Comparison of ENCODE assay signal across 24 mouse cellular contexts in genomic region chr13:35749194-35749593, GRCm38 (mm10).
DNase-seq lines count a peak whose midpoint lies in the region; ATAC-seq and TF ChIP-seq lines count a peak whose summit lies in the region.
"Had no signal": no experiment of that assay in that cellular context is flagged by ENCODE, and none has a peak within 500 bp of the region (broad histone marks: within the 10 kb centered on the region; RNA-seq: fewer than 3 reads in every experiment).

No protein-coding gene starts in this region.

- H3K9ac ChIP-seq in midbrain, embryonic 11.5 days (ENCODE audit: low read length): no peak overlapping the region
- H3K9ac ChIP-seq in midbrain, embryonic 16.5 days (ENCODE audit: low read depth, low read length): no peak overlapping the region
- H3K9ac ChIP-seq: embryonic facial prominence, embryonic 15.5 days; heart, embryonic 13.5 days had no signal

- H3K9me3 ChIP-seq in midbrain, embryonic 11.5 days (ENCODE audit: control insufficient read depth, low read length): peaks cover 12% of the 10 kb centered on the region
- H3K9me3 ChIP-seq in midbrain, embryonic 16.5 days (replicated peaks; ENCODE audit: control insufficient read depth, low read length, poor library complexity, severe bottlenecking): peaks cover 15% of the 10 kb centered on the region

- WGBS in midbrain, embryonic 11.5 days: 93% methylated on average over 4 of the region's 4 CpGs
- 91% methylated on average over 4 of the region's 4 CpGs for WGBS in midbrain, embryonic 16.5 days
- WGBS in bone marrow, adult 2 months: 35% methylated on average over 4 of the region's 4 CpGs

- TF ChIP-seq POLR2A in bone marrow, adult 2 months (IDR thresholded peaks at IDR 0.05; ENCODE audit: borderline replicate concordance, control insufficient read depth, low read depth, low read length): no peak

- no peak for ATAC-seq in midbrain, embryonic 11.5 days (ENCODE audit: low FRiP score)
- ATAC-seq in midbrain, embryonic 16.5 days: no peak
- peak; percentile 100 for ATAC-seq in megakaryocyte, adult 5-6 weeks (ENCODE audit: poor library complexity, severe bottlenecking)
- ATAC-seq: forebrain, embryonic 14.5 days had no signal

- H3K4me3 ChIP-seq in midbrain, embryonic 11.5 days (ENCODE audit: low read depth, low read length): no peak overlapping the region
- H3K4me3 ChIP-seq in midbrain, embryonic 16.5 days (ENCODE audit: low read depth, low read length): no peak overlapping the region
- H3K4me3 ChIP-seq in bone marrow, adult 2 months (replicated peaks; ENCODE audit: control insufficient read depth, low read depth, low read length): no peak overlapping the region
- H3K4me3 ChIP-seq: embryonic facial prominence, embryonic 15.5 days; gastrocnemius, adult 2 months; heart, adult 2 months; heart, embryonic 13.5 days; layer of hippocampus, adult 2 months; midbrain, embryonic 10.5 days had no signal

- 0 out of 2 replicates have a peak, but pooled peaks have one; percentile 17 for TF ChIP-seq CTCF in bone marrow, adult 2 months (IDR thresholded peaks at IDR 0.05; ENCODE audit: control insufficient read depth, insufficient read depth, low read length)

- H3K27ac ChIP-seq in midbrain, embryonic 11.5 days (ENCODE audit: low read depth, low read length): no peak overlapping the region
- H3K27ac ChIP-seq in midbrain, embryonic 16.5 days (ENCODE audit: low read length): no peak overlapping the region
- no peak overlapping the region for H3K27ac ChIP-seq in bone marrow, adult 2 months (ENCODE audit: control insufficient read depth, insufficient read depth, low read depth, low read length, poor library complexity)
- H3K27ac ChIP-seq: embryonic facial prominence, embryonic 15.5 days; gastrocnemius, adult 2 months; heart, adult 2 months; heart, embryonic 13.5 days; layer of hippocampus, adult 2 months; midbrain, embryonic 10.5 days had no signal

- H3K27me3 ChIP-seq in midbrain, embryonic 11.5 days (ENCODE audit: control insufficient read depth, insufficient read depth, low read length): no peaks in the 10 kb centered on the region
- no peaks in the 10 kb centered on the region for H3K27me3 ChIP-seq in midbrain, embryonic 16.5 days (ENCODE audit: control insufficient read depth, insufficient read depth, low read depth, low read length)
- H3K27me3 ChIP-seq: embryonic facial prominence, embryonic 15.5 days; heart, embryonic 13.5 days had no signal

- no peak overlapping the region for H3K4me2 ChIP-seq in midbrain, embryonic 11.5 days
- no peak overlapping the region for H3K4me2 ChIP-seq in midbrain, embryonic 16.5 days (ENCODE audit: low read length)
- H3K4me2 ChIP-seq: embryonic facial prominence, embryonic 15.5 days; heart, embryonic 13.5 days had no signal

- H3K36me3 ChIP-seq in midbrain, embryonic 11.5 days (ENCODE audit: control insufficient read depth, insufficient read depth, low read length): no peaks in the 10 kb centered on the region
- no peaks in the 10 kb centered on the region for H3K36me3 ChIP-seq in midbrain, embryonic 16.5 days (ENCODE audit: control insufficient read depth, insufficient read depth, low read length)

- peaks cover under 1% of the 10 kb centered on the region; the same call in 1 of the 2 replicates for H3K4me1 ChIP-seq in midbrain, embryonic 11.5 days (ENCODE audit: control insufficient read depth, insufficient read depth, low read length)
- H3K4me1 ChIP-seq in midbrain, embryonic 16.5 days (ENCODE audit: control insufficient read depth, insufficient read depth, low read length): no peaks in the 10 kb centered on the region
- peaks cover 4% of the 10 kb centered on the region for H3K4me1 ChIP-seq in bone marrow, adult 2 months (ENCODE audit: control insufficient read depth, insufficient read depth, low read length)
- H3K4me1 ChIP-seq: embryonic facial prominence, embryonic 15.5 days had no signal

- peak; percentile 57 for DNase-seq in midbrain, embryonic 11.5 days (ENCODE audit: low spot score, missing footprints)
- no peak for DNase-seq in right cerebral cortex, adult 2 months (ENCODE audit: low spot score in 2 of 2)
- no peak for DNase-seq in kidney, adult 9 months
- DNase-seq in layer of hippocampus, postnatal 14 days (ENCODE audit: low spot score in 2 of 2): no peak
- DNase-seq: adrenal gland, adult 2 months; cerebellum, adult 18-20 months; cerebellum, postnatal 25 days; gastrocnemius, adult 2 months; heart, adult 2 months; heart, postnatal 14 days; kidney, adult 8-10 months; kidney, postnatal 25 days; lung, adult 2 months; lung, postnatal 36 days; right cerebral cortex, postnatal 25 days; spleen, adult 18-20 months had no signal
